Mouse (Mus musculus) kidney, adult 18-20 months (tissue): Measurements from ENCODE around the gene Pde8b.

ENCODE experiments used
- DNase-seq: peaks from one replicate; pipeline ENCODE4 v3.0.0; 2021

Gene Pde8b

DNA sequence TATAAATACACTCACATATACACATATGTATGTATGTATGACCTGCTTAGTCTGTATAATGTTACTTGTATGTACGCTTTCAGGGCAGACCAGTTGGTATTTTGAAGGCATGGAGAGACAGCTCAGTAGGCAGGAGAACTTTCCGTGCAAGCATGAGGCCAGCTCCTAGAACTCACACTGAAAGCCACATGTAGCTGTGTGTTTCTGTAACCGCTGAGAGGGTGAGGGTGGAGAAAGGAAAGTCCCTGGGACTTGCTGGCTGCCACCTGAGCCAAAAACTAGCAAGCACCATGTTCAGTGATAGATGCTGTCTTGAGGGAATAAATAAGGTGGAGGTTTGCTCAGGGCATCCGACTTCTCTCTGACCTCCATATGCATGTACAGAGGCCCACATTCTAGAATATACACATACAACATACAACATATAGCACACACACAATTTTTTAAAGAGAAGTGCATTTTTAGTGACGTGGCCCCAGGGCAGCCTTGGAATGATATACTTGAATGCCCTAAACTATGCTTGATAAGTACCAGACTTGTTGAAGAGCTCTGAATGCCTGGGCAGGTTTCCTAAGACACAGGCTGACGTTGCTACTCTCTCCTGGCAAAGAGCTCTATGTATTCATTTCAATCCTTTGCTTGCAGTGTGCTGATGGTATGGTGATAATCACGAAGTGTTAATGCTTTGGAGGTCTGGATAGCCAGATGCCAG is 238.4 kb downstream of the Pde8b start:
- no peak for DNase-seq

- no peak for DNase-seq
These were observed 240.9 kb downstream of the Pde8b start for GRCm38 (mm10) chr13:95009261-95009660.

- no peak for DNase-seq
These were observed 242.9 kb downstream of the Pde8b start for GRCm38 (mm10) chr13:95007281-95007680.

GRCm38 (mm10) chr13:94990516-94990915 is 259.6 kb downstream of the Pde8b start:
- peak; percentile 15 for DNase-seq

- DNase-seq, result no peak
These were observed 271.1 kb downstream of the Pde8b start for GRCm38 (mm10) chr13:94979081-94979480.

- DNase-seq, result peak; percentile 94
These were observed 273.6 kb downstream of the Pde8b start, which contains the start of gene Wdr41 for GRCm38 (mm10) chr13:94976219-94977186. Wdr41 (plus strand) TSS chr13:94976344.

DNA sequence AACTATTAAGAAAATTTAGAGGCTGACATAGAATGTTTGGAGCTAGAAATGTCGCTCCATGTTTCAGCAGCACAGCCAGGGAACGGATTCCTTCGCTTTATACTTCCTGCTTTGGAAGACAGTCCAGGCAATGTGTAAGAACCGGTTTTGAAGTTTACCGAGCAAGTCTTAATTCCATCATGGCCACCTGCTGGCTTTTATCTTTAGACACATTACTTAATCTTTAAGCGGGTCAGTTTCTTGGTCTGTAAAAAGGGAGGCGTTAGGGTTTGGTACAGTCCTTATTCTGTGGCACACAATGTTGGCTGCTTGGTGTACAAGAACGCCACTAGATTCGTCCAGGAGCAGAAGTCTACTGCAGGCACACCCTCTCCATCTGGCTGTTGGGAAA is 274.3 kb downstream of the Pde8b start:
- DNase-seq, result no peak
